Mouse (Mus musculus): ENCODE data around the gene Slc41a1.

DNA sequence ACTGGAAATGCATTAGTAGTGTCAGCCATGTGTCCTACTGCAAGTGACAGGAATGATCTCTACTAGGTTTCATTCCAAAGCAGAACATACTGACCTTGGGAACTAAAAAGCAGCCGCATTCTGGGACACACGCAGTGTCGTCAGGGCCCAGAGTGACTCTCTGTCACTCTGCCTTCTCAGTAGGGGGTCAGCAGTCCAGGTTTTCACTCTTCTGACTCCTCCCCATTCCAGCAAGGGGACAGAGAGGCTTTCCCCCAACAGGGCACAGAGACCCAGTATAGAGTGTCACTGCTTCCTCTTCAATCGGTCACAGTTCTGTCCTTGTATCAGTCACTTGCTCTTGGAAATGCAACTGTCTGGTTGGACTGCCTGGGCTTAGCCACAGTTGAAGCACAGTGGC is 14.9 kb downstream of the Slc41a1 start:
- TF ChIP-seq EP300 (IDR thresholded peaks at IDR 0.05; ENCODE audit: insufficient read depth, low read depth, low read length) (no peak), CTCF (IDR thresholded peaks at IDR 0.05; ENCODE audit: low read depth, low read length) (no peak), POLR2A (IDR thresholded peaks at IDR 0.05; ENCODE audit: insufficient read depth, low read length) (no peak)
